Mouse (Mus musculus) ES-E14 (cell line): ENCODE data around the gene Prkd2.

ENCODE experiments used
- CHD2 ChIP-seq: IDR thresholded peaks from 2 replicates; pipeline ENCODE4 v1.6.1; 2014; ENCODE audit warnings: mild to moderate bottlenecking, low read depth, low read length, inconsistent platforms
- HCFC1 ChIP-seq: IDR thresholded peaks from 2 replicates; pipeline ENCODE4 v1.6.1; 2012; ENCODE audit warnings: low read length, inconsistent platforms, borderline replicate concordance; ENCODE audit not compliant: insufficient read depth
- ZC3H11A ChIP-seq: IDR thresholded peaks from 2 replicates; pipeline ENCODE4 v1.6.1; 2012; ENCODE audit warnings: low read depth, mild to moderate bottlenecking, inconsistent platforms, low read length, borderline replicate concordance

- TF ChIP-seq CHD2 (no peak), HCFC1 (no peak), ZC3H11A (no peak)
Measured at GRCm38 (mm10) chr7:16918014-16918413, 75.3 kb downstream of the Prkd2 start.
